Mouse (Mus musculus): ENCODE measurements at regions not wholly inside any gene's neighbourhood (a gene's known extent, or its start where the extent isn't known, plus 50 kb on each side); places are given as distances from the start of the nearest gene placed in this dataset.

DNA sequence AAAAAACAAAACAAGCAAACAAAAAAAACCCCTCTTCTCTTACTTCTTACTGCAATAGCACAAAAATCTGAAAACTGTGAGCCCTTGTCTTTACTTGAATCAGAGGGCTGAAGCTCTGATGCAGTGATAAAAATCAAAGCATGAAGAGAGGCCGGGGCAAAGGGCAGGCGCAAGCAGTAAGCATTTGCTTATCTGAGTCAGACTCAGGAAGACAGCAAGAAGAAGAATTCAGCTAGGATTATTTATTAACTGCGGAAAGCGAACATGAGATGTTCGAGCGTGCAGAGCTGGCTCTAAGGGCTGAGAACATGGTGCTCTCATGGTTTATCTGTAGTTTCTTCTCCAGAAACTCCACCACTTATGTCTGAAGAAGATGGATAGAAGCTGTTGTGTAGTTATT is 163.4 kb upstream of the Sgcd start:
- no peak for DNase-seq (ENCODE audit: low read depth, low spot score)

DNA sequence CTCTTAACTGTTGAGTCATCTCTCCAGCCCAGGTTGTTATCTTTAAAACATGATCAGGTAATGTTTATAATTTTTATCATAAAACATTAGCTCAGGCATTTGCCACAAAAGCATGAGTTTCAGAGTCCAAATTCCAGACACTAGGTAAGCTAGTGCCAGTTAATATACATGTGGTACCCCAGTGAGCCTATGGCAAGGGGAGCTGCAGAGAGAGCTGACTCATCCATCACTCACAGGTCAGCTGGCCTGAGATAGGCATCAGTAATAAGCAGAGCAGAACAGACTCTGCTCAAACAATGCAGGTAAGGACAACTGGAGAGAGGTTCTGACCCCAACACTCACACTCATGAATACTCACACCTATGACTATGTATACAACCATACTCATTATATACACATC is 144.6 kb upstream of the Sgcd start:
- no peak for DNase-seq (ENCODE audit: low read depth, low spot score)

DNA sequence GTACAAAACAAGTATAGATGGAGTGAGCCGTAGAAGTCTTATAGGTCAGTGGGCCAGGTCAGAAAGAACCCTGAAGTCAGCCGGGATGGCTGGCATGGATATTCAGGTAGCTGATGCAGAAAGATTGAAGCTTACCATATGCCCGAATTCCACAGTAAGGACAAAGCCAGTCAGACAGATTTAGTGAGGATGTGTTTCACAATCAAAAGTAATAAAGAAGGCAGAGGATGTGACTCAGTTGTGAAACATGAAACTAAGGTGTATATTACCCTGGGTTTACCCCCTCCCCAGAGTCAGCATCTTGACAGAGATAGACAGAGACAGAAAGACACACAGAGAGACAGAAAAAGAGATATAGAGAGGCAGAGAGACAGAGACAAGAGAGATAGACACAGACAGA is 109.3 kb upstream of the Sgcd start:
- DNase-seq (ENCODE audit: low read depth, low spot score): no peak

DNA sequence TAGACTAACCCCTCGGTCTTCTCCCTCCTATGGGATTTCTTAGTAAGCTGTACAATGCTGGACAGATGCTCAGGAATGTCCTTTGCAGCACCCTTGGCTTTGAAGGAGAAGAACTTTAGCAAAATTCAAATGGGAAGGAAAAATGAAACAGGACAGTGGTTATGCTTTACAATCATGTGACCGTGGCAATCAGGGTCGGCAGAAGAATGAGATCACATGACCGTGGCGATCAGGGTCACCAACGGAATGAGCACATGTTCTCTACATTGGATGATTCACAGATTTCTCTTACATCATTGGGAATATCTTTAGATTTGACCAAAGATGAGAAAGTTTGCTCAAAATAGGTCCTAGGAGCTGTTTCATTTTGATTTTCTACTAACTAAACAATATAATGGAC is 108.7 kb upstream of the Sgcd start:
- DNase-seq (ENCODE audit: low read depth, low spot score): no peak

DNA sequence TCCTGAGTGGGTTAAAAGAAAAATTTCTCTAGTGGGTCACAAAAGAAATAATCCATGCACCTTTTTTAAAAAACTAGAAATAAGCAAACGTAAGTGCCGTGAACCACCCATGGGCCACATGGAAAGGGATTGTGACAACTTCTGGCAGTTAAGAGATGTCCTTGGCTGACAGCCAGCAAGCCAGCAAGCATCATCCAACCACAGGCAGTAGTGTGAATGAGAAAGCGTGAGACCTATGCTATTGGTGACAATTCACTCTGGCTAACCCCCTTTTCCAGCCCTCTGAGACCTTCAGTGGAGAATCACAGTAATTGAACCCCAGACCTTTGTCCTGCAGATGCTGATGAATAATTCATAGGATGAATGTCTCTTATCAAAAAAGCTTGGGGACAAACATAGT is 78.3 kb upstream of the Sgcd start:
- no peak for DNase-seq (ENCODE audit: low read depth, low spot score)

DNA sequence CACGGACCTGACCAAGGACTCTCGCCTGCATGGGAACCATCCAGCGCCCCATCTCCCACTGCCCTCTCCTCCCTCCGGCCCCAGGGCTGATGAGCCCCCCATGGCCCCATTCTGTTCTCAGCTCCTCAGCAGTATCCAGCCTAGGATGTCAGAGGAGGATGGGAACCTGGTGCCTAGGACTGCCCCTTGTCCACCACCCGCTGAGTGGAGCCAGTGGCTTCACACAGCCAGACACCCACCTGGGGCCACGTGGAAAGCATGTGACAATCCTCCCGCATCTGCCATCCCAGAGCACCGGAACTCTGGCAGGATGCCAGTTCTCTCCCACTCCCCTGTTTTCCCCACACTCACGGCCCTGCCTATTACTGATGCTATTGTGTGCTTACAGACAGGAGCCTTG is 75.0 kb upstream of the Sgcd start:
- no peak for DNase-seq (ENCODE audit: low read depth, low spot score)

DNA sequence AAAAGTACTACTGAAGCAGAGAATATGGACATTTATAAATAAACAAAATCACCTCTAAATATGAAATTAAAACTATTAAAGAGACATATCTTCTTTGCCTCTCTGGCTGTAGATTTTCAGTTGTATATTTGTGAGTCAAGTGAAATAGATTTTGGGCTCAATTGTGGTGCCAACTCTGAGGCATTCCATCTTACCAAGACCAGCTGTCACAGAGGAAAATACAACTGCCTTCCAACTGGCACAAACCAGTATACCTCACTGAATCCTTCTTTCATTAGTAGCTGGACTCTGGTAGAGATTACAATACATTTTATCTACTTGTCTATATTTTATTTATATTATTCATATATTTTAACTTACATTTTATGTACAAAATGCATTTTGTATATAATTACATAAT is 72.7 kb upstream of the Sgcd start:
- DNase-seq (ENCODE audit: low read depth, low spot score): no peak

DNA sequence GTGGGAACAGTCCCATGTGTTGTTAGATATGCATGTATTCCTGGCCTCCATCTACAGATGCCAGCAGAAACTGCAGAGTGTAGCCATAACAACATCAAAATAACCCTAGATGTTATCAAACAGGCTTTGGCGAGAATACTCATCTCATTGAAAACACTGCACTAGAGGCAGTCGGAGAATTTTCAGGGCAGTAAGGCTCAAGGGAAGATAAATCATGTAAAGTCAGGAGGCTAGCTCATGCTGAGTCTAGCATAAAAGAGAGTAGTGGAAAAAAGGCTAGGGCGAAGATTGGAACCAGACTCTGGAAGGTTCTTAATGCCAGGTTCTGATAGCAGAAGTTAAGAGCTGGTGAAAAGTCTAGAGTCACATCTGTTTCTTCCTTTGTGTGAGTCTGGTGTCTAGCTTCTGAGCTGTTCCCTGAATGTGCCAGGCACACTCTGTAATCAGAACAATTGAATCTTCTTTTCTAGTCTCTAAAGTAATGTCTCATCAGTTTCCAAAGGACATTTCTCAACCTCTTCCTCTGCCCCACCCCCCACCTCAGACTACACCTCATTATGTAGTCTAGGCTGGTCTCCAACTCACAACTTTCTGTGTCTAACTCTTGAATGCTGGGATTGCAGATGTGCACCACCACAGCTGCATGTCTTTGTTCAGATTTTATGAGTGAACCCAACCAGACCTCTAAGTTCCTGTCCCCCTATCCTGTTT is 62.5 kb upstream of the Sgcd start:
- DNase-seq (ENCODE audit: low read depth, low spot score): no peak

DNA sequence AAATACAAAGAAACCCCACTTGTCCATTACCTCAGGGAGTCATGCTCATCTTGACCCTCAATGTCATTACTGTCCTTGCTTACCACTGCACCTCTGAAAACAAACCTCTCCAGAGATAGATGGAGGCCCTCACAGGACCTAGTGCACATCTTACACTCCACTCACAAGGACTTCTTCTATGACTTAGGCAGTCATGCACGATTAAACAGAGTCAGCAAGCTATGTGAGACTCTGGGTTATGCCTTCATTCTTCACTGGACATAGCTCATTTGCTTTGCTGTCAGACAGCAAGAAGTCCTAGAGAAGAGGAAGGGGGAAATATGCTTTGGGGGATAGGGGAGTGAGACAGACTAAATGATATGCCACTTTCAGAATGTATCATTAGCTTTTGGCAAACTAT is 59.5 kb upstream of the Sgcd start:
- no peak for DNase-seq (ENCODE audit: low read depth, low spot score)

All from CD4-positive, CD25-positive, alpha-beta regulatory T cell, adult 2 months (primary cell).